Mouse (Mus musculus): ENCODE results near the gene Tmem167b. TPM values are rescaled to one million over a fixed set of nuclear protein-coding genes. Genes with fewer than 3 reads are reported as not detected.

Gene Tmem167b
- polyA plus RNA-seq (2017; shearing (Covaris generic)), result 10 to 100 TPM; 27.2 to 37.9 TPM

DNA sequence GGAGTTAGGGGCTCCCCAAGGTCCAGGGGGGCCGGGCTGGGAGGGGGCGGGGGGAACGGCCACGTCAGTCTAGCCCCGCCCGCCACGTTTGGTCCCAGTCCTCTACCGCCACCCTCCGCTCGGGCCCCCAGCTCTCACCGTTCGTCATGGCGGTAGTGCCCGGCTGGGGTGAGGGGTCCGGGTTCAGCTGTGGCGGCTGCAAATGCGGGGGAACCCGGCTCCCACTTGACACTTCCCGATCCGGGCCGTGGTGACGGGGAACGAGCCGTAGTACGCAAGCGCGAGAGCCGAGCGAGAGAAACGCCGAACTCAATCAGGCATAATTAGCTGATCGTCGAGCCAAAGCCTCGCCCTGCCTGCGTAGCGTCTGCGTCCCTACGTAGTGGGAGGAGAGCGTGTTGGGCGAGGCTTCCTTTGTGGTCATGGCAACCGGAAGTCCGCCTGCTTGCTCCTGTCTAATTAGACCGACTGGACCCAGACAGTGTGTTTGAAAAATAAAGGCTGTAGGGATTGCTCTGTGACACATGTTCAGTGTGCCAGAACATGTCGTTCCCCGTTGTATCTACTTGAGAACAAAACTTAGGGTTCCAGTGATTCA, at the start of gene Tmem167b:
Tmem167b (minus strand) TSS at position 334 of the 598 bp plus-strand sequence.

DNA sequence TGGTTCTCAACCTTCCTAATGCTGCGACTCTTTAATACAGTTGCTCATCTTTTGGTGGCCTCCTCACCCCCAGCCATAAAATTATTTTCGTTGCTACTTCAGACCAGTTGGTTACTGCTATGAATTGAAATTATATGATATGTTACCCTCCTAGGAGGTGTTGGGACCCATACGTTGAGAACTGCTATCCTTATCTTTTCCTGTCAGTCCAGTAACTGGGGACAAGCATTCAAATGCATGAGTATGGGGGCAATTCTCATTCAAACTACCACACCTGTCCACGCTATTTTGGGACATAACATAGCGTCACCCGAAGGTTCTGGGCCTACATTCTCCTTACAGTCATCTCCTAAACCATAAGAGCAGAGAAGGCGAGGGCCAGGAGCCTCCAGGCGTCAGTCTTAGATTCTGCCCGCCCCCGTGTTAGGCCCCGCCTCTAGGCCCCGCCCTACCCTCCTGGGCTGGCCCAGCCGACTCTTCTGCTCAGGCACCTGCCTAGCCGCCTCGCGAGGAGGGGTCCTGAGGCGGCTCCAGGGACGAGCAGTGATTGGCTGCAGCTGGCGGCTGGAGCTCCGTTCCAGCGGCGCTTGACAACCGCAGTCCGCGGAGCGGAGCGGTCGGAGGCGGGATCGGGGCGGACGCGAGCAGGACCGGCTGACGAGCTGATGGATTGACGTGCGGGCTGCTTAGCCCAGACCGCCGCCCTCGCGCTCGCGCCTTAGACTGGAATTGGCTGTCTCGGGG, 28.7 kb upstream of the Tmem167b start, which contains the start of gene Wdr47:
Wdr47 (plus strand) TSS at position 494 of the 744 bp plus-strand sequence.

DNA sequence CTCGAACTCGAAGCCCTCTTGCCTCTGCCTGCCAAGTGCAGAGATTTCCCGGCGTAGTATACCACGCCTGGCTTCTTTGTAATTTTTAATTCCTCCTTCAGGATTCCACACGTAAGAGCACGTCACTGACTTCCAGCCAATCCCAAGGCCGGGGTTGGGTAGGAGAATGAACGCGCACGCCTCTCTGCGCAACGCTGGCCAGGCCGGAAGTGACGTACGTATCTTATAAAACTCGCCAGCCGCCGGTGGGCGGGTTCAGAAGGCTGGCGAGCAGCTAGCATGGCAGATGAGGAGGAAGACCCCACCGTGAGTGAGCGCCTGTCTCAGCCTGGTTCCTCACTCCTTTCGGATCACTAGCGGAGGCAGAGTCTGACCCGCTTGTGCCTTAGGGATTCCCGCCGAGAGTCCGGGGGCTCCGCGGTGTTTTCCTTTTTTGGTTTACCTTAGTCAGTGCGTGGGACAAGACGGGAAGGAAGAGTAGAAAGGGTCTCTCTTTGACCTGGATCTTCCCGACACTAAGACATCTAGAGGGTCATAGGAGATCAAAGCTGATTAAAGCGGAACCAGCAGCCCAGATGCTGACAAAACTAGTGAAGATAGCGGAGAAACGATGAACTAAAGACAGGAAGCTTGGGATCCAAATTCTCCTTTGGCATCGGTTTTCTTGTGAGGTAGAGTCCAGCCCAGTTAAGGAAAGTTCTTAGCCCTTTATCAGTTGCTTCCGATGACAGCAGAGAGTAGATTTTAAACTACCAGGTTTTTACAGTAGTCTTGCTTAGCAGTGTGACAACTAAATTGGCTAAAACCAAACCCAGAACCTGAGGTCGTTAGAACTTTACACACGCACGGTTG, 9.4 kb upstream of the Tmem167b start, which contains the start of gene Taf13:
Taf13 (plus strand) TSS at position 256 of the 852 bp plus-strand sequence.

DNA sequence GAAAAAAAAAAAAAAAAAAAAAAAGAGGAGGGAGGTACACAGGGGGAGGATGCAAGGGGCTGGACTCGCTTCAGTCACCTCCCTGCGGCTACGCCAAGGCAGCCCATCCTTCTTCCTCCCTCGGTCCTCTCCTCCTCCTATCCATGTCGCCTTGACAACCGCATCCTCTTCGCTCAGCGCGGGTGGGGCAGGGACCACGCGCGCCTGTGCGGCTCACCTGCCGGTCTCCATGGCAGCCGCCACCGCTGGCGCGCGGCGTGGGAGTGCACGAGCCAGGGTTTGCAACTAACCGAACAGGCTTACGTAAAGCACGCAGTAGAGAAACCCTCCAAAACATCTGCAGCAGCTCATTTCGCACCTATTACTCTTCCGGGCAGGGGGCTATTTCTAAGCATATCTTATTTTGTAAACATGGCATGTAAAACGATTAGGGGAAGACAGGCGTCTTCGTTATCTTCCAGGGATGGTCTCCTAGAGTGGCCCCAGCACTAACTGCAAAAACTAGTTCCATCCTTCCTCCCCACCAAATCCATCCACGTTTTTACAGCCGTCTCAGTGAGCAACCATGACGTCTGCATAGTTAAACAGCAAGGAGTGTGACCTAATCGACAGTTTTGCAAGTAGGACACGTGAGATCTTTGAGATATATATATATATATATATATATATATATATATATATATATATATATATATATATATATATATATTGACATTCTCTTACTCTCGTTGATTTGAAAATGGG, 25.6 kb downstream of the Tmem167b start, which contains the start of gene 5330417C22Rik:
5330417C22Rik (minus strand) TSS at position 20 of the 744 bp plus-strand sequence.

GRCm38 (mm10) chr3:108533951-108534350, 28.3 kb downstream of the Tmem167b start, which contains the start of gene 1700013F07Rik:
Gene 1700013F07Rik, plus strand, starts transcription at chr3:108534150.

Other genes with a start within 250 kb of the Tmem167b start
- gene Mybphl, start 197.6 kb downstream of the Tmem167b start, polyA plus RNA-seq (2017; shearing (Covaris generic)), result not detected
- 1 to 10 TPM; 2.6 to 3.0 TPM for gene Psrc1, start 178.6 kb downstream of the Tmem167b start, polyA plus RNA-seq (2017; shearing (Covaris generic))
- 1 to 10 TPM in 1 of 2 experiments, under 1 TPM in 1; 0.93 to 2.9 TPM for gene Celsr2, start 146.9 kb downstream of the Tmem167b start, polyA plus RNA-seq (2017; shearing (Covaris generic))
- gene Sars, start 117.3 kb downstream of the Tmem167b start, polyA plus RNA-seq (2017; shearing (Covaris generic)), result 100 to 1,000 TPM; 135 to 168 TPM
- gene 1700013F07Rik, start 28.3 kb downstream of the Tmem167b start, polyA plus RNA-seq (2017; shearing (Covaris generic)), result 1 to 10 TPM in 1 of 2 experiments, under 1 TPM in 1; 0.52 to 4.4 TPM
- 1 to 10 TPM; 1.1 to 3.6 TPM for gene 5330417C22Rik, start 25.9 kb downstream of the Tmem167b start, polyA plus RNA-seq (2017; shearing (Covaris generic))
- 10 to 100 TPM; 23.3 to 32.4 TPM for gene Taf13, start 9.2 kb upstream of the Tmem167b start, polyA plus RNA-seq (2017; shearing (Covaris generic))
- 10 to 100 TPM; 14.1 to 26.7 TPM for gene Wdr47, start 28.8 kb upstream of the Tmem167b start, polyA plus RNA-seq (2017; shearing (Covaris generic))
- gene Clcc1, start 91.4 kb upstream of the Tmem167b start, polyA plus RNA-seq (2017; shearing (Covaris generic)), result 10 to 100 TPM; 63.9 to 77.3 TPM
- 1 to 10 TPM; 5.1 to 6.0 TPM for gene Gpsm2, start 159.8 kb upstream of the Tmem167b start, polyA plus RNA-seq (2017; shearing (Covaris generic))
- gene Aknad1, start 177.2 kb upstream of the Tmem167b start, polyA plus RNA-seq (2017; shearing (Covaris generic)), result under 1 TPM in 1 of 2 experiments, not detected in 1; 0.56 TPM

Data from inflammation-experienced regulatory T-cells (primary cell).